Mouse (Mus musculus) kidney, adult 2 months (tissue): ENCODE measurements around the gene Cmss1.

Experiments used
- CTCF ChIP-seq: fragments of 200-500 bp; conservative IDR thresholded peaks from 2 replicates; pipeline ENCODE4 v1.5.1; 2011; ENCODE audit warnings: low read depth, mild to moderate bottlenecking, control low read depth, low read length, moderate library complexity, mixed read lengths; ENCODE audit not compliant: insufficient read depth, insufficient read length
- POLR2A ChIP-seq: fragments of 200-500 bp; IDR thresholded peaks from one replicate; pipeline ENCODE4 v1.6.1; 2011; ENCODE audit warnings: low read depth, low read length, control low read depth

DNA sequence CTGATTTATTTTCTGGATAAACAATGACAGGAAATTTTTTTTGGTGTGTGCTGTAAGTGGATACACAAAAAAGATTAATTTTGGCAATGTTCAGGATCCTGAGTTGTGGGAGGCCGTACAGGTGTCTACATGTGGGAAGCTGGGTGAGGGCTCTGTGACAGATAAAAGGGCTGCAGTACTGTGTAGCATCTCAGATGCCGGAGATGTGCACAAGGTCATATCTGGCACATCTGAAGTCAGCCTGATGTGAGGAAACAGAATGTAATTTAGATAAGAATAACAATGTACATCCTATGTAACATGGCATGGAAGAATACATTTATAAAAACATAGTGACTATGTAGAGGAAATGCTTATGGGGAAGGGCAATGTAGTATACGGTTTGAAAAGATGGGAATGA, 293.2 kb downstream of the Cmss1 start:
- TF ChIP-seq CTCF (no peak), POLR2A (no peak)
